Mouse (Mus musculus) MEL (cell line): ENCODE data around the gene Il11. TPM values are rescaled to one million over a fixed set of nuclear protein-coding genes. Genes with fewer than 3 reads are reported as not detected.
"Not testable (repeated sequence)": the region's sequence is repeated elsewhere in the genome, so short reads cannot be mapped to it uniquely, and the experiment has no call there.

Experiments
- DNase-seq: peaks from one replicate; pipeline ENCODE4 v3.0.0; 2011; ENCODE audit warnings: low read depth, low spot score
- H3K27ac ChIP-seq: 2 replicates; pipeline ENCODE4 v1.5.1; 2012; ENCODE audit warnings: low read depth, mild to moderate bottlenecking, control low read depth, low read length, moderate library complexity; ENCODE audit not compliant: control insufficient read depth
- H3K27me3 ChIP-seq, 2 experiments: fragments of 150-350 bp in 1 of 2; sonication (generic) in 1 of 2; 2 replicates each; pipeline ENCODE4 v1.6.1; 2012; ENCODE audit warnings: low read length in 2 of 2, mild to moderate bottlenecking in 2 of 2, improper control_type of control experiment in 1 of 2, moderate library complexity in 1 of 2; ENCODE audit not compliant: insufficient read depth in 2 of 2, control insufficient read depth in 1 of 2
- H3K36me3 ChIP-seq, 2 experiments: 2 replicates each; pipeline ENCODE4 v1.6.1; 2012 to 2014; ENCODE audit warnings: low read length in 2 of 2, improper control_type of control experiment in 1 of 2, inconsistent platforms in 1 of 2, mild to moderate bottlenecking in 1 of 2; ENCODE audit not compliant: insufficient read depth in 2 of 2, control insufficient read depth in 1 of 2
- H3K4me1 ChIP-seq, 2 experiments: fragments of 150-350 bp in 1 of 2; sonication (generic) in 1 of 2; 2 replicates each; pipeline ENCODE4 v1.6.1; 2012; ENCODE audit warnings: low read length in 2 of 2, improper control_type of control experiment in 1 of 2, mild to moderate bottlenecking in 1 of 2; ENCODE audit not compliant: insufficient read depth in 2 of 2, control insufficient read depth in 1 of 2
- H3K4me3 ChIP-seq, 2 experiments: fragments of 150-350 bp in 1 of 2; sonication (generic) in 1 of 2; 2 replicates each; pipeline ENCODE4 v1.5.1; 2012; ENCODE audit warnings: low read depth in 2 of 2, low read length in 2 of 2, mild to moderate bottlenecking in 2 of 2, moderate library complexity in 2 of 2, control low read depth in 1 of 2, improper control_type of control experiment in 1 of 2; ENCODE audit not compliant: control insufficient read depth in 1 of 2, insufficient read depth in 1 of 2
- H3K79me2 ChIP-seq: 2 replicates; pipeline ENCODE4 v1.6.1; 2012; ENCODE audit warnings: mild to moderate bottlenecking, low read length, moderate library complexity; ENCODE audit not compliant: control insufficient read depth, poor library complexity, insufficient read depth
- H3K9ac ChIP-seq: 2 replicates; pipeline ENCODE4 v1.6.1; 2012; ENCODE audit warnings: low read depth, mild to moderate bottlenecking, control low read depth, low read length, moderate library complexity; ENCODE audit not compliant: control insufficient read depth, poor library complexity, severe bottlenecking
- H3K9me3 ChIP-seq: fragments of 150-350 bp; sonication (generic); replicated peaks from 2 replicates; pipeline ENCODE4 v1.6.1; 2012; ENCODE audit warnings: mild to moderate bottlenecking, low read length, improper control_type of control experiment, moderate library complexity; ENCODE audit not compliant: insufficient read depth
- GABPA ChIP-seq: IDR thresholded peaks from 2 replicates; pipeline ENCODE4 v1.6.1; 2012; ENCODE audit warnings: low read depth, mild to moderate bottlenecking, inconsistent platforms, low read length, improper control_type of control experiment, moderate library complexity
- JUND ChIP-seq: IDR thresholded peaks from 2 replicates; pipeline ENCODE4 v1.6.1; 2011; ENCODE audit warnings: low read depth, mild to moderate bottlenecking, improper control_type of control experiment, low read length
- MAFK ChIP-seq: IDR thresholded peaks from 2 replicates; pipeline ENCODE4 v1.6.1; 2011; ENCODE audit warnings: low read depth, mild to moderate bottlenecking, low read length, improper control_type of control experiment, borderline replicate concordance
- MAX ChIP-seq: IDR thresholded peaks from 2 replicates; pipeline ENCODE4 v1.6.1; 2011; ENCODE audit warnings: low read length, improper control_type of control experiment
- MAZ ChIP-seq: IDR thresholded peaks from 2 replicates; pipeline ENCODE4 v1.6.1; 2012; ENCODE audit warnings: low read depth, mild to moderate bottlenecking, inconsistent platforms, low read length, improper control_type of control experiment
- NELFE ChIP-seq: IDR thresholded peaks from 2 replicates; pipeline ENCODE4 v1.6.1; 2011; ENCODE audit warnings: low read depth, low read length, improper control_type of control experiment
- NRF1 ChIP-seq: IDR thresholded peaks from 2 replicates; pipeline ENCODE4 v1.6.1; 2014; ENCODE audit warnings: low read depth, mild to moderate bottlenecking, inconsistent platforms, low read length, improper control_type of control experiment, moderate library complexity; ENCODE audit not compliant: poor library complexity, insufficient read depth, severe bottlenecking
- POLR2AphosphoS2 ChIP-seq: IDR thresholded peaks from 2 replicates; pipeline ENCODE4 v1.6.1; 2011; ENCODE audit warnings: low read length, improper control_type of control experiment
- POLR2AphosphoS5 ChIP-seq: IDR thresholded peaks from 2 replicates; pipeline ENCODE4 v1.6.1; 2012; ENCODE audit warnings: low read depth, borderline replicate concordance, mild to moderate bottlenecking, inconsistent platforms, low read length, moderate library complexity, mixed read lengths
- RCOR1 ChIP-seq: IDR thresholded peaks from 2 replicates; pipeline ENCODE4 v1.6.1; 2012; ENCODE audit warnings: low read depth, mild to moderate bottlenecking, inconsistent platforms, low read length, improper control_type of control experiment
- SIN3A ChIP-seq: IDR thresholded peaks from 2 replicates; pipeline ENCODE4 v1.6.1; 2012; ENCODE audit warnings: low read length, improper control_type of control experiment, inconsistent platforms
- TAL1 ChIP-seq: IDR thresholded peaks from 2 replicates; pipeline ENCODE4 v1.6.1; 2012; ENCODE audit warnings: mild to moderate bottlenecking, inconsistent platforms, low read length, moderate library complexity, mixed read lengths
- TCF12 ChIP-seq: IDR thresholded peaks from 2 replicates; pipeline ENCODE4 v1.6.1; 2014; ENCODE audit warnings: low read depth, mild to moderate bottlenecking, inconsistent platforms, low read length, improper control_type of control experiment, moderate library complexity
- UBTF ChIP-seq: IDR thresholded peaks from 2 replicates; pipeline ENCODE4 v1.6.1; 2012; ENCODE audit warnings: low read depth, mild to moderate bottlenecking, inconsistent platforms, low read length, improper control_type of control experiment, moderate library complexity, borderline replicate concordance; ENCODE audit not compliant: insufficient read depth
- USF2 ChIP-seq, 2 experiments: IDR thresholded peaks; 2 replicates each; pipeline ENCODE4 v1.6.1; 2011 to 2012; ENCODE audit warnings: improper control_type of control experiment in 2 of 2, low read length in 2 of 2, borderline replicate concordance in 1 of 2, inconsistent platforms in 1 of 2, low read depth in 1 of 2, mild to moderate bottlenecking in 1 of 2; ENCODE audit not compliant: insufficient read depth in 1 of 2
- ZMIZ1 ChIP-seq: IDR thresholded peaks from 2 replicates; pipeline ENCODE4 v1.6.1; 2012; ENCODE audit warnings: low read depth, mild to moderate bottlenecking, inconsistent platforms, low read length, improper control_type of control experiment, moderate library complexity
- ZNF384 ChIP-seq: IDR thresholded peaks from 2 replicates; pipeline ENCODE4 v1.6.1; 2012; ENCODE audit warnings: low read depth, mild to moderate bottlenecking, inconsistent platforms, low read length, improper control_type of control experiment
- polyA plus RNA-seq, 2 experiments: library from polyadenylated mRNA; stranded (reverse) in 1 of 2; unstranded in 1 of 2; fragments of >175 nt in 1 of 2; fragments of >200 nt in 1 of 2; gene quantifications; 2 replicates each; pipeline versions ENCODE4 v1.2.1 to v1.2.4; 2012; ENCODE audit warnings: low replicate concordance in 2 of 2, low read depth in 1 of 2; ENCODE audit not compliant: insufficient read length in 2 of 2, insufficient read depth in 1 of 2, missing spikeins in 1 of 2
- total RNA-seq: library from RNA; depleted of rRNA; stranded (reverse); fragments of 300-350 nt; gene quantifications from 2 replicates; pipeline ENCODE4 v1.2.3, GENCODE M21; 2012

The Il11 gene
- total and polyA plus RNA-seq, 3 experiments: 0.07 to 0.12 TPM; not detected in 1

- H3K9ac ChIP-seq: no peak overlapping the region
- no peak for DNase-seq
- no peaks in the 10 kb centered on the region for H3K9me3 ChIP-seq
- TF ChIP-seq JUND (no peak), MAFK (no peak), TAL1 (no peak), POLR2AphosphoS2 (no peak), MAX (no peak), RCOR1 (no peak), SIN3A (no peak), ZNF384 (no peak), POLR2AphosphoS5 (no peak), USF2 (IDR thresholded peaks at IDR 0.05; ENCODE audit: borderline replicate concordance in 1 of 2, insufficient read depth in 1 of 2, low read depth in 1 of 2, low read length in 2 of 2) (no peak), NELFE (no peak), GABPA (no peak), MAZ (no peak), TCF12 (no peak), NRF1 (no peak), UBTF (no peak), ZMIZ1 (no peak)
- no peaks in the 10 kb centered on the region for H3K79me2 ChIP-seq
- no peak overlapping the region for H3K27ac ChIP-seq
- H3K36me3 ChIP-seq: no peaks in the 10 kb centered on the region
- H3K27me3 ChIP-seq: peaks cover 4 to 13% of the 10 kb centered on the region in 2 experiments; a peak in 3 of 4 replicates
- no peak overlapping the region for H3K4me3 ChIP-seq
- no peaks in the 10 kb centered on the region for H3K4me1 ChIP-seq
Observed at GRCm38 (mm10) chr7:4821690-4822089, 39.0 kb upstream of the Il11 start.

GRCm38 (mm10) chr7:4820925-4821324, 38.3 kb upstream of the Il11 start:
- H3K27ac ChIP-seq, DNase-seq, H3K9ac ChIP-seq, H3K79me2 ChIP-seq, H3K4me3 ChIP-seq, H3K9me3 ChIP-seq, H3K4me1 ChIP-seq, H3K36me3 ChIP-seq: not testable (repeated sequence)
- peaks cover 4 to 13% of the 10 kb centered on the region in 2 experiments; a peak in 3 of 4 replicates for H3K27me3 ChIP-seq
